Mouse (Mus musculus) liver, adult 2 months (tissue): ENCODE results near the gene Snx21.

Experiments used
- CTCF ChIP-seq: fragments of 200-500 bp; IDR thresholded peaks from 2 replicates; pipeline ENCODE4 v1.5.1; 2011; ENCODE audit warnings: low read depth, low read length, control low read depth
- POLR2A ChIP-seq: fragments of 200-500 bp; IDR thresholded peaks from 2 replicates; pipeline ENCODE4 v1.6.1; 2011; ENCODE audit warnings: low read length, control low read depth; ENCODE audit not compliant: insufficient read depth; ENCODE audit errors: extremely low read depth

DNA sequence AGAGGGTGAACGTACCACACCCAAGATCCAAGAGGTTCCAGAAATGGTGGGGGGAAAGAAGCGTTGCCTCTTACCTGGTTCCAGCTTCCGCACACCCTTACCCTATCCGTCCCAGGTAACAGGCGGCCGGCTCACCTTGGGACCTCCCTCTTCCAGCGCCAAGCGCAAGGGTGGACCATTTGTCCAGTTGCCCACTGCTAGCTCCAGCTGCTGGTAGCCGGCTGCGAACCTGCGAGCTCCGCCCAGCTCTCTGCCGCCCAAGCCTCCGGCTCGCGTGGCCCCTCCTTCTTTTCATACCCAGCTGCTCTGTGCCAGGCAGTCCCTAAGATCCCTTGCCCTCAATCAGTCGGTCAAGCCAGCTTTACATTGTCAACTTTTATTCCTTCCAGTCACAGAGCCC is 8.8 kb upstream of the Snx21 start:
- TF ChIP-seq CTCF (no peak), POLR2A (no peak)
